Mouse (Mus musculus) myocyte (in vitro differentiated cells): ENCODE measurements at regions not wholly inside any gene's neighbourhood (a gene's known extent, or its start where the extent isn't known, plus 50 kb on each side); places are given as distances from the start of the nearest gene placed in this dataset.

Experiments
- CEBPB ChIP-seq: IDR thresholded peaks from 2 replicates; pipeline ENCODE4 v1.6.1; 2011; ENCODE audit warnings: mild to moderate bottlenecking, moderate library complexity; ENCODE audit not compliant: poor library complexity, insufficient read depth, severe bottlenecking
- E2F4 ChIP-seq: IDR thresholded peaks from one replicate; pipeline ENCODE4 v1.6.1; 2011; ENCODE audit warnings: mild to moderate bottlenecking, control low read depth, moderate library complexity; ENCODE audit not compliant: insufficient read depth
- MAX ChIP-seq: IDR thresholded peaks from one replicate; pipeline ENCODE4 v1.6.1; 2011; ENCODE audit warnings: low read depth, mild to moderate bottlenecking, control low read depth
- MYOD1 ChIP-seq, 3 experiments: IDR thresholded peaks; one replicate each; pipeline ENCODE4 v1.6.1; 2011; ENCODE audit warnings: control low read depth in 2 of 3, low read depth in 2 of 3, mild to moderate bottlenecking in 2 of 3, moderate library complexity in 1 of 3; ENCODE audit not compliant: insufficient read length in 2 of 3, control insufficient read depth in 1 of 3
- MYOG ChIP-seq, 3 experiments: IDR thresholded peaks; one replicate each; pipeline ENCODE4 v1.6.1; 2011; ENCODE audit warnings: control low read depth in 2 of 3, low read depth in 2 of 3, mild to moderate bottlenecking in 2 of 3; ENCODE audit not compliant: insufficient read length in 2 of 3, control insufficient read depth in 1 of 3, insufficient read depth in 1 of 3
- POLR2A ChIP-seq: IDR thresholded peaks from one replicate; pipeline ENCODE4 v1.6.1; 2011; ENCODE audit warnings: low read depth, mild to moderate bottlenecking, control low read depth, moderate library complexity; ENCODE audit not compliant: insufficient read length
- POLR2AphosphoS2 ChIP-seq: IDR thresholded peaks from one replicate; pipeline ENCODE4 v1.6.1; 2011; ENCODE audit warnings: low read depth, control low read depth; ENCODE audit not compliant: insufficient read length
- REST ChIP-seq: IDR thresholded peaks from one replicate; pipeline ENCODE4 v1.6.1; 2011; ENCODE audit warnings: mild to moderate bottlenecking, control low read depth, moderate library complexity; ENCODE audit not compliant: insufficient read depth, insufficient read length
- SRF ChIP-seq: IDR thresholded peaks from one replicate; pipeline ENCODE4 v1.6.1; 2011; ENCODE audit warnings: low read depth; ENCODE audit not compliant: control insufficient read depth, insufficient read length
- TCF12 ChIP-seq: IDR thresholded peaks from one replicate; pipeline ENCODE4 v1.6.1; 2011; ENCODE audit warnings: mild to moderate bottlenecking, control low read depth; ENCODE audit not compliant: poor library complexity, insufficient read depth, severe bottlenecking
- TCF3 ChIP-seq: IDR thresholded peaks from one replicate; pipeline ENCODE4 v1.6.1; 2011; ENCODE audit warnings: low read depth, control low read depth; ENCODE audit not compliant: insufficient read length
- USF1 ChIP-seq: IDR thresholded peaks from one replicate; pipeline ENCODE4 v1.6.1; 2011; ENCODE audit warnings: low read depth, mild to moderate bottlenecking, control low read depth, moderate library complexity

- TF ChIP-seq MYOD1 (IDR thresholded peaks at IDR 0.05; ENCODE audit: control insufficient read depth in 1 of 3, insufficient read length in 2 of 3, low read depth in 2 of 3) (no peak), POLR2A (no peak), E2F4 (no peak), MAX (no peak), CEBPB (no peak), MYOG (IDR thresholded peaks at IDR 0.05; ENCODE audit: control insufficient read depth in 1 of 3, insufficient read depth in 1 of 3, insufficient read length in 2 of 3, low read depth in 2 of 3) (no peak), POLR2AphosphoS2 (no peak), USF1 (no peak), REST (no peak), TCF12 (no peak), SRF (no peak), TCF3 (no peak)
Measured at GRCm38 (mm10) chr10:96332731-96333201, 196.4 kb downstream of the Gm5426 start.
